Mouse (Mus musculus): ENCODE data around the gene Akap9. TPM values are rescaled to one million over a fixed set of nuclear protein-coding genes. Genes with fewer than 3 reads are reported as not detected.
"Not testable (repeated sequence)": the region's sequence is repeated elsewhere in the genome, so short reads cannot be mapped to it uniquely, and the experiment has no call there.

Akap9 gene
- polyA plus RNA-seq, 1 experiment from 2014 or later, result 149 TPM

DNA sequence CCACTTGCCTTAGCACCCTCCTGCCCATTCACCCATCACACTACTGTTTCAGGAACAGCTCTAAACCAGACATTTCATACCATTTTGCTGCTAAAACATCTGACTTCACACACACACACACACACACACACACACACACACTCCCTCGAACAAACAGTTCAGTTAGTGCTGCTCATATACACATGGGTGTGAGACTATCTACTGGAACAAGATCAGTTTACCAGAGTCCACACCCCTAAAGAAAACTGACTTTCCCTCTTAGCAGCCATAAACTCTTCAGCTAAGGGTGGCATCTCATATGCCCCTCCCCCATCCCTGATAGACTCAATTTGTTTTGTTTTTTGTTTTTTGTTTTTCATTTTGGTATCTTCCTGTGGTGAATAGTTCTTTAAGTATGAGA lies 92.2 kb downstream of the Akap9 start:
- WGBS, result 94% methylated on average over 1 of the region's 1 CpGs
- Histone ChIP-seq H3K27ac (ENCODE audit: low read depth, low read length) (no peak overlapping the region), H3K4me3 (ENCODE audit: low read depth, low read length) (no peak overlapping the region), H3K9ac (ENCODE audit: low read length) (no peak overlapping the region), H3K4me1 (ENCODE audit: control insufficient read depth, insufficient read depth, low read length) (no peaks in the 10 kb centered on the region), H3K27me3 (ENCODE audit: control insufficient read depth, insufficient read depth, low read length) (no peaks in the 10 kb centered on the region), H3K36me3 (ENCODE audit: control insufficient read depth, insufficient read depth, low read length) (no peaks in the 10 kb centered on the region), H3K9me3 (ENCODE audit: control insufficient read depth, low read length) (no peaks in the 10 kb centered on the region), H3K4me2 (no peak overlapping the region)
- DNase-seq (ENCODE audit: low spot score, missing footprints), result no peak
- ATAC-seq (ENCODE audit: low FRiP score), result no peak

GRCm38 (mm10) chr5:4023186-4023585 lies 95.3 kb downstream of the Akap9 start:
- H3K27me3 ChIP-seq (ENCODE audit: control insufficient read depth, insufficient read depth, low read length), result no peaks in the 10 kb centered on the region
- no peak overlapping the region for H3K9ac ChIP-seq (ENCODE audit: low read length)
- H3K4me3 ChIP-seq (ENCODE audit: low read depth, low read length), result no peak overlapping the region
- DNase-seq (ENCODE audit: low spot score, missing footprints) (peak; percentile 47), ATAC-seq (ENCODE audit: low FRiP score) (no peak)
- H3K9me3 ChIP-seq (ENCODE audit: control insufficient read depth, low read length), result no peaks in the 10 kb centered on the region
- no peaks in the 10 kb centered on the region for H3K36me3 ChIP-seq (ENCODE audit: control insufficient read depth, insufficient read depth, low read length)
- no peak overlapping the region for H3K27ac ChIP-seq (ENCODE audit: low read depth, low read length)
- no peaks in the 10 kb centered on the region for H3K4me1 ChIP-seq (ENCODE audit: control insufficient read depth, insufficient read depth, low read length)
- no peak overlapping the region for H3K4me2 ChIP-seq
- 76% methylated on average over 13 of the region's 13 CpGs for WGBS

DNA sequence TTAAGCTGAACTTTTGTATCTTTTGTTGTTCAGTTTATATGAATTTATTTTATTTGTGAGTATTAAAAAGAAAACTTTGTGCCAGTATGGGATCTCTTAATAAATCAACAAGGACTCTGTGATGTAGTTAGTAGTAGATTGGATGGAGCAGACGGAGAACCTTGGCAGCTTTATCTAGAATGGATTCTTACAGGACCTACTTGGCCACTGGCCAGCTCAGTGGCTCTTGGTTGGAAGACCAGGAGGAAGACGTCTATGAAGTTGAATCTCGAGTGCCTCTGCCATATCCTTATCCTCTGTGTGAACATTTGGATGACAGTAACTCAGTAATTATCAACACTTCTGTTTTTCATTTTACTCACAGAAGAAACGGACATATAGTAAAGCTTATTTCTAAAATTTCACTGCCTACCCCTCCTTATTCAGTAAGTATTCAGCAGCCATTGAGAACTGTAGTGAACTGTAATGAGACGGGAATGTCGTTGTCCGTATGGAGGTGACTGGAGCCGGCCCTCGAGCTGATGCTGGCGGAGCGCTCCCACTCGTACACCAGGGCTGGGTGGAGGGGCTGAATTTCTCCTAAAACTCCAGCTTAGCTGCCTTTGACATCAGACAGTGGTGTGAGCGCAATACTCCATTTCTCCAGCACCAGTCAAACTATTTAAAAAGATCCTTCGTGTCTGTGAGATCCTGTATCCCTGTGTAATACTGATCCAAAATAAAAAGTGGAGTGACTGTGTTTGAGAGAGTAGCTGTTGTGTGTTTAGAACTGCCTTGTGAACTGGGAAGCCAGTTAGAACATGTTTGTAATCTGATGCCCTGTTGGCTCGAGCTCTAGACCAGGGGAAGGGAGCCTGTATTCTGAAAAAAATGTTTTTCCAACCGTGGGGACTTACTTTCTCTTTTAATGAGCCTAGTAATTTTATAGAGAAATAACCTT lies 96.2 kb downstream of the Akap9 start:
- H3K4me2 ChIP-seq, result no peak overlapping the region
- ATAC-seq (ENCODE audit: low FRiP score), result no peak

GRCm38 (mm10) chr5:4024727-4025126 lies 96.9 kb downstream of the Akap9 start:
- ATAC-seq (ENCODE audit: low FRiP score) (no peak), DNase-seq (ENCODE audit: low spot score, missing footprints) (no peak)
- no peak overlapping the region for H3K4me3 ChIP-seq (ENCODE audit: low read depth, low read length)
- H3K36me3 ChIP-seq (ENCODE audit: control insufficient read depth, insufficient read depth, low read length), result no peaks in the 10 kb centered on the region
- no peaks in the 10 kb centered on the region for H3K27me3 ChIP-seq (ENCODE audit: control insufficient read depth, insufficient read depth, low read length)
- H3K4me1 ChIP-seq (ENCODE audit: control insufficient read depth, insufficient read depth, low read length), result no peaks in the 10 kb centered on the region
- H3K9me3 ChIP-seq (ENCODE audit: control insufficient read depth, low read length), result no peaks in the 10 kb centered on the region
- WGBS, result 83% methylated on average over 4 of the region's 4 CpGs
- no peak overlapping the region for H3K4me2 ChIP-seq
- H3K27ac ChIP-seq (ENCODE audit: low read depth, low read length), result no peak overlapping the region
- no peak overlapping the region for H3K9ac ChIP-seq (ENCODE audit: low read length)

More for the DNA sequence above, 96.2 kb downstream of the Akap9 start:
- WGBS, result 82% methylated on average over 16 of the region's 16 CpGs
- H3K27me3 ChIP-seq (ENCODE audit: control insufficient read depth, insufficient read depth, low read length), result no peaks in the 10 kb centered on the region
- no peak overlapping the region for H3K4me3 ChIP-seq (ENCODE audit: low read depth, low read length)
- DNase-seq (ENCODE audit: low spot score, missing footprints), result peak; percentile 61
- no peaks in the 10 kb centered on the region for H3K36me3 ChIP-seq (ENCODE audit: control insufficient read depth, insufficient read depth, low read length)
- no peaks in the 10 kb centered on the region for H3K9me3 ChIP-seq (ENCODE audit: control insufficient read depth, low read length)
- H3K4me1 ChIP-seq (ENCODE audit: control insufficient read depth, insufficient read depth, low read length), result no peaks in the 10 kb centered on the region
- H3K27ac ChIP-seq (ENCODE audit: low read depth, low read length), result no peak overlapping the region
- no peak overlapping the region for H3K9ac ChIP-seq (ENCODE audit: low read length)

GRCm38 (mm10) chr5:4026336-4026735 lies 98.5 kb downstream of the Akap9 start:
- not testable (repeated sequence) for H3K4me3 ChIP-seq (ENCODE audit: low read depth, low read length); DNase-seq (ENCODE audit: low spot score, missing footprints); H3K9me3 ChIP-seq (ENCODE audit: control insufficient read depth, low read length); H3K27ac ChIP-seq (ENCODE audit: low read depth, low read length); H3K27me3 ChIP-seq (ENCODE audit: control insufficient read depth, insufficient read depth, low read length); H3K9ac ChIP-seq (ENCODE audit: low read length); H3K4me2 ChIP-seq; H3K36me3 ChIP-seq (ENCODE audit: control insufficient read depth, insufficient read depth, low read length); H3K4me1 ChIP-seq (ENCODE audit: control insufficient read depth, insufficient read depth, low read length); ATAC-seq (ENCODE audit: low FRiP score)
- WGBS, result 96% methylated on average over 1 of the region's 1 CpGs

DNA sequence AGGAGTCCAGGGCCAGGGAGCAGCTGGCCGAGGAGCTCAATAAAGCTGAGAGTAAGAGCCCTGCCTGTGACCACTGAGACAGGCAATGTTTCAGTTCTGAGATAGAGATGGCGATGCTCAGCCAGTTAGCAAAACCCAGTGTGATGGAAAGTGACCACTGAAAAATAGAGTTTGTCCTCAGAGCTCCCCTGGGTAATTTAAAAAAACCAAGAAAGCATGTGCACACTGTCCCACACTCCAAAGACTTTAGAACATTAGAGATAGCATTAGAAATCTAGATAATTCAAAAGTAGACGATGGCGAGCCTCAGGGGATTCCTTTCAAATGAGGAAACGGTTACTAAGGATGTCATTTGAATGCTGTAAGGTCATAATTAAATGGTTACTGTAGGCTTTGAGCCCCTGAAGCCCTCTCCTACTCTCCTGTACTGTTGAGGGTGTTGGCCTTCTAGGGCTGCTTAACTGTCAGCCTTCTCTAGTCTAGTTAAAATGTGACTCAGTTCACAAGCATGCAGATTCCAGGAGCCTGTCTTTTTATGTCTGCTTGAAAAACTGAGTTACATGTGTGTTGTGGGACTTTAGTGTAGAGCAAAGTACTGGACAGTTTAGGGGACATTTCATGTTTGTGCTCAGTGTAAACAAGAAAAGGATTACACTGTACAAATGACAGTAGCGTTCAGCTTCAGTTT lies 100.8 kb downstream of the Akap9 start:
- H3K27me3 ChIP-seq (ENCODE audit: control insufficient read depth, insufficient read depth, low read length), result no peaks in the 10 kb centered on the region
- peak; percentile 56 for DNase-seq (ENCODE audit: low spot score, missing footprints)
- H3K27ac ChIP-seq (ENCODE audit: low read depth, low read length), result no peak overlapping the region
- no peak overlapping the region for H3K4me3 ChIP-seq (ENCODE audit: low read depth, low read length)
- H3K4me2 ChIP-seq, result no peak overlapping the region
- no peaks in the 10 kb centered on the region for H3K4me1 ChIP-seq (ENCODE audit: control insufficient read depth, insufficient read depth, low read length)
- ATAC-seq (ENCODE audit: low FRiP score), result no peak
- H3K36me3 ChIP-seq (ENCODE audit: control insufficient read depth, insufficient read depth, low read length), result peaks cover 2% of the 10 kb centered on the region; the same call in 1 of the 2 replicates
- no peak overlapping the region for H3K9ac ChIP-seq (ENCODE audit: low read length)
- WGBS, result 93% methylated on average over 6 of the region's 6 CpGs
- no peaks in the 10 kb centered on the region for H3K9me3 ChIP-seq (ENCODE audit: control insufficient read depth, low read length)

GRCm38 (mm10) chr5:4031846-4032245 lies 104.0 kb downstream of the Akap9 start:
- Histone ChIP-seq H3K27ac (ENCODE audit: low read depth, low read length) (no peak overlapping the region), H3K4me2 (no peak overlapping the region), H3K36me3 (ENCODE audit: control insufficient read depth, insufficient read depth, low read length) (peaks cover 8% of the 10 kb centered on the region; the same call in 1 of the 2 replicates), H3K9me3 (ENCODE audit: control insufficient read depth, low read length) (no peaks in the 10 kb centered on the region), H3K4me1 (ENCODE audit: control insufficient read depth, insufficient read depth, low read length) (no peaks in the 10 kb centered on the region), H3K27me3 (ENCODE audit: control insufficient read depth, insufficient read depth, low read length) (no peaks in the 10 kb centered on the region), H3K9ac (ENCODE audit: low read length) (no peak overlapping the region), H3K4me3 (ENCODE audit: low read depth, low read length) (no peak overlapping the region)
- DNase-seq (ENCODE audit: low spot score, missing footprints) (peak; percentile 19), ATAC-seq (ENCODE audit: low FRiP score) (no peak)
- WGBS, result 93% methylated on average over 4 of the region's 4 CpGs

- H3K27me3 ChIP-seq (ENCODE audit: control insufficient read depth, insufficient read depth, low read length), result no peaks in the 10 kb centered on the region
- WGBS, result 92% methylated on average over 9 of the region's 9 CpGs
- DNase-seq (ENCODE audit: low spot score, missing footprints) (peak; percentile 77), ATAC-seq (ENCODE audit: low FRiP score) (no peak)
- H3K4me3 ChIP-seq (ENCODE audit: low read depth, low read length), result no peak overlapping the region
- no peak overlapping the region for H3K27ac ChIP-seq (ENCODE audit: low read depth, low read length)
- no peaks in the 10 kb centered on the region for H3K9me3 ChIP-seq (ENCODE audit: control insufficient read depth, low read length)
- H3K4me2 ChIP-seq, result no peak overlapping the region
- H3K4me1 ChIP-seq (ENCODE audit: control insufficient read depth, insufficient read depth, low read length), result no peaks in the 10 kb centered on the region
- no peak overlapping the region for H3K9ac ChIP-seq (ENCODE audit: low read length)
- peaks cover 16% of the 10 kb centered on the region; the same call in 1 of the 2 replicates for H3K36me3 ChIP-seq (ENCODE audit: control insufficient read depth, insufficient read depth, low read length)
Observed at GRCm38 (mm10) chr5:4036686-4037085, 108.8 kb downstream of the Akap9 start.

- H3K4me2 ChIP-seq, result no peak overlapping the region
- DNase-seq (ENCODE audit: low spot score, missing footprints) (peak; percentile 65), ATAC-seq (ENCODE audit: low FRiP score) (no peak)
- H3K36me3 ChIP-seq (ENCODE audit: control insufficient read depth, insufficient read depth, low read length), result peaks cover 19% of the 10 kb centered on the region; the same call in 1 of the 2 replicates
- no peak overlapping the region for H3K4me3 ChIP-seq (ENCODE audit: low read depth, low read length)
- H3K27me3 ChIP-seq (ENCODE audit: control insufficient read depth, insufficient read depth, low read length), result no peaks in the 10 kb centered on the region
- no peaks in the 10 kb centered on the region for H3K4me1 ChIP-seq (ENCODE audit: control insufficient read depth, insufficient read depth, low read length)
- H3K9me3 ChIP-seq (ENCODE audit: control insufficient read depth, low read length), result no peaks in the 10 kb centered on the region
- H3K27ac ChIP-seq (ENCODE audit: low read depth, low read length), result no peak overlapping the region
- 86% methylated on average over 8 of the region's 8 CpGs for WGBS
- no peak overlapping the region for H3K9ac ChIP-seq (ENCODE audit: low read length)
Observed at GRCm38 (mm10) chr5:4039351-4039750, 111.5 kb downstream of the Akap9 start.
